Mouse (Mus musculus) forebrain, embryonic 14.5 days (tissue): ENCODE data around the gene Cstb. TPM values are rescaled to one million over a fixed set of nuclear protein-coding genes. Genes with fewer than 3 reads are reported as not detected.

Experiments used
- ATAC-seq: fragments of 200-750 bp; cut with Nextera tagmentation; 2 replicates; pipeline ENCODE4 v1.8.0; 2017; ENCODE audit warnings: mild to moderate bottlenecking, moderate library complexity
- DNase-seq: peaks from one replicate; pipeline ENCODE4 v3.0.0-alpha.2; 2015; ENCODE audit warnings: low spot score
- H3K27ac ChIP-seq: fragments of 300-500 bp; sonication (generic); 2 replicates; pipeline ENCODE4 v1.5.1; 2014; ENCODE audit warnings: low read depth, mild to moderate bottlenecking, control low read depth, low read length, moderate library complexity
- H3K27me3 ChIP-seq: fragments of 300-500 bp; sonication (generic); replicated peaks from 2 replicates; pipeline ENCODE4 v1.6.1; 2014; ENCODE audit warnings: low read length, control low read depth, mixed read lengths; ENCODE audit not compliant: control insufficient read depth, insufficient read depth
- H3K36me3 ChIP-seq: fragments of 300-500 bp; sonication (generic); 2 replicates; pipeline ENCODE4 v1.6.1; 2014; ENCODE audit warnings: low read length, control low read depth; ENCODE audit not compliant: control insufficient read depth, insufficient read depth
- H3K4me1 ChIP-seq: fragments of 300-500 bp; sonication (generic); 2 replicates; pipeline ENCODE4 v1.6.1; 2014; ENCODE audit warnings: antibody characterized with exemption, low read length, control low read depth; ENCODE audit not compliant: control insufficient read depth, insufficient read depth
- H3K4me2 ChIP-seq: fragments of 300-500 bp; sonication (generic); 2 replicates; pipeline ENCODE4 v1.6.1; 2014; ENCODE audit warnings: mild to moderate bottlenecking, control low read depth, low read length
- H3K4me3 ChIP-seq: fragments of 300-500 bp; sonication (generic); 2 replicates; pipeline ENCODE4 v1.5.1; 2014; ENCODE audit warnings: low read depth, low read length, control low read depth
- H3K9ac ChIP-seq: fragments of 300-500 bp; sonication (generic); 2 replicates; pipeline ENCODE4 v1.6.1; 2014; ENCODE audit warnings: mild to moderate bottlenecking, low read length, control low read depth, moderate library complexity
- H3K9me3 ChIP-seq: fragments of 300-500 bp; sonication (generic); replicated peaks from 2 replicates; pipeline ENCODE4 v1.6.1; 2016; ENCODE audit warnings: low read length, control low read depth, mixed read lengths; ENCODE audit not compliant: control insufficient read depth
- WGBS: fragments of 180-500 bp; shearing (Covaris S2); extraction: QIAGEN DNeasy Blood & Tissue Kit; methylation state at CpG from one replicate; pipeline ENCODE4 v1.1.7; 2014; 5-methylcytosine and 5-hydroxymethylcytosine counted together
- polyA plus RNA-seq: library from polyadenylated mRNA; unstranded; fragments of >200 nt; fragmentation: Nextera tagmentation; extraction: Ambion mirVana; gene quantifications from 2 replicates; pipeline ENCODE4 v1.2.1, GENCODE M21; 2014

The Cstb gene
- polyA plus RNA-seq, 1 experiment from 2014 or later, result 142 TPM

GRCm38 (mm10) chr10:78395819-78396624 lies 29.4 kb upstream of the Cstb start:
- Histone ChIP-seq H3K4me3 (0 out of 2 replicates have a peak overlapping the region, but pooled peaks have one; percentile 5), H3K4me2 (peak overlapping the region; percentile 38), H3K4me1 (0 out of 2 replicates have a peak, but pooled peaks cover 4% of the 10 kb centered on the region), H3K9ac (no peak overlapping the region), H3K9me3 (no peaks in the 10 kb centered on the region), H3K27ac (peak overlapping the region; percentile 22), H3K27me3 (peaks cover 13% of the 10 kb centered on the region; the same call in 1 of the 2 replicates), H3K36me3 (peaks cover 25% of the 10 kb centered on the region)
- DNase-seq (peak; percentile 99), ATAC-seq (peak; percentile 90)
- WGBS, result 3% methylated on average over 17 of the region's 17 CpGs

DNA sequence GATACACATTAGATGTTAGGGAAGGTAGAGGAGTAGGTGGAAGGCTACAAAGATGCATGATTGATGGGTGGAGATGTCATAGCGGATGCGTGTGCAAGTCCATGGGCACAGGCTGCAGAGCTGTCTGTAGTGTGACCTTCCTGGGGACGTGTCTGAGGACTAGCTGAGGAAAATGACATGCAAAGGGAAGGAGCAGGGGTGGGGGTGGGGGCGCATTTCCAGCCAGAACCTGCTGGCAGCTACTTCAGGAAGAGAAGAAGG lies 28.9 kb upstream of the Cstb start:
- H3K27ac ChIP-seq, result no peak overlapping the region
- peak; percentile 49 for ATAC-seq
- H3K36me3 ChIP-seq, result peaks cover 30% of the 10 kb centered on the region
- H3K4me1 ChIP-seq, result 0 out of 2 replicates have a peak, but pooled peaks cover 4% of the 10 kb centered on the region
- WGBS, result 48% methylated on average over 4 of the region's 4 CpGs
- H3K9me3 ChIP-seq, result no peaks in the 10 kb centered on the region
- H3K27me3 ChIP-seq, result peaks cover 10% of the 10 kb centered on the region; the same call in 1 of the 2 replicates
- peak overlapping the region; percentile 38 for H3K4me2 ChIP-seq
- H3K9ac ChIP-seq, result no peak overlapping the region
- no peak for DNase-seq
- 0 out of 2 replicates have a peak overlapping the region, but pooled peaks have one; percentile 5 for H3K4me3 ChIP-seq

- Histone ChIP-seq H3K36me3 (peaks cover 57% of the 10 kb centered on the region), H3K27me3 (no peaks in the 10 kb centered on the region), H3K9me3 (no peaks in the 10 kb centered on the region), H3K4me1 (0 out of 2 replicates have a peak, but pooled peaks cover 4% of the 10 kb centered on the region), H3K4me3 (no peak overlapping the region), H3K27ac (no peak overlapping the region), H3K9ac (no peak overlapping the region), H3K4me2 (no peak overlapping the region)
- 47% methylated on average over 17 of the region's 17 CpGs for WGBS
- ATAC-seq (no peak), DNase-seq (peak; percentile 31)
Measured at GRCm38 (mm10) chr10:78399090-78399657, 26.3 kb upstream of the Cstb start.

GRCm38 (mm10) chr10:78401127-78401526 lies 24.3 kb upstream of the Cstb start:
- no peaks in the 10 kb centered on the region for H3K9me3 ChIP-seq
- peaks cover 74% of the 10 kb centered on the region for H3K36me3 ChIP-seq
- 93% methylated on average over 2 of the region's 2 CpGs for WGBS
- no peak overlapping the region for H3K9ac ChIP-seq
- DNase-seq (no peak), ATAC-seq (no peak)
- no peak overlapping the region for H3K4me2 ChIP-seq
- H3K27ac ChIP-seq, result no peak overlapping the region
- H3K4me1 ChIP-seq, result 0 out of 2 replicates have a peak, but pooled peaks cover 4% of the 10 kb centered on the region
- no peak overlapping the region for H3K4me3 ChIP-seq
- no peaks in the 10 kb centered on the region for H3K27me3 ChIP-seq

DNA sequence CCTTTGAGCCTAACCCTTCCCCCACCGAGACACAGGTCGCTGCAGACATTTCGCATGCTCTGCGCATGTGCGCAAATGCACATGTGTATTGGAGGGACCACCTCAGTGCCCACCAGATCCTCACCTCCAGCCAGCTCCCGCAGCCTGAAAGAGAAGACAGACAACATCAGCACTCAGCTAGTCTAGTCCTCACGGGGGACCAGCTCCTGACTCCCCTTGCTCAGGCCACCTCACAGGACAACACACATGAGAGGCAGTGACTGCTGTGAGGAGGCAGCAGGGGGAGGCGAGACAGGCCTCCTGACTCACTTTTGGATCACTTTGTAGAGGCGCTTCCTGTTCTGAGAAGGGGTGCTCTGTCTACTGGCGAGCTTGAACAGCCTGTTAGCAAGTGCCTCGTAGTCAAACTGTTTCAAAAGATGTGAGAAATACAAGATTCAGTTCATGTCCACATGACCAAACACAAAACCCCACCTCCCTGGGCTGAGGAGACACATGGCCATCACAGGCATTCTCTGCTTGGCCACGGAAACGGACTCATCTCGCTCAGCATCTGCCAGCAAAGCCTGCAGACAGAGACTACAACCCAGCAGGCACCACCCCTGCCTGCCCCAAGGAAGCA lies 23.1 kb upstream of the Cstb start:
- Histone ChIP-seq H3K9me3 (no peaks in the 10 kb centered on the region), H3K9ac (no peak overlapping the region), H3K4me2 (no peak overlapping the region), H3K27me3 (no peaks in the 10 kb centered on the region), H3K27ac (no peak overlapping the region), H3K4me1 (no peaks in the 10 kb centered on the region), H3K4me3 (no peak overlapping the region), H3K36me3 (peaks cover 87% of the 10 kb centered on the region)
- WGBS, result 95% methylated on average over 14 of the region's 14 CpGs
- DNase-seq (no peak), ATAC-seq (no peak)

DNA sequence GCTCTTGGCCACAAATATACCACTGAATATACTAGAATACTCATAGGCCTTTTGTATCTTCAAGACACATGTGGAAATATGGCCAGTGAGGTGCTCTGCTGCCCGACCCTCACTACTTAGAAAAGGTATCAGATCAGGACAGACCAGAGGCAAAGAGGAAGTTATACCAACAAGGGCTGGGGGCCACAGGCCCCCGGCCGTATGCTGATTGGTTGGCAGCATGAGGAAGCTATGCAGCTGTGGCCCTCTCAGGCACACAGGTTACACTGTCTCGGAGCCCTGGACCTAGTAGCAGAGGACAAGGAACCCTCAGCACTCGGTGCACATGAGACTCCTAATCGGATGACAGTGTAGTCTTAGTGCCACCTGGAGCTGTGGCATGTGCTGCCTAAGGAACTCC lies 19.3 kb upstream of the Cstb start:
- H3K27ac ChIP-seq, result no peak overlapping the region
- H3K27me3 ChIP-seq, result no peaks in the 10 kb centered on the region
- H3K4me1 ChIP-seq, result no peaks in the 10 kb centered on the region
- whole genome bisulfite sequencing, result 92% methylated on average over 6 of the region's 6 CpGs
- no peak overlapping the region for H3K4me2 ChIP-seq
- H3K4me3 ChIP-seq, result no peak overlapping the region
- ATAC-seq (no peak), DNase-seq (no peak)
- H3K36me3 ChIP-seq, result peaks cover 95% of the 10 kb centered on the region
- H3K9me3 ChIP-seq, result no peaks in the 10 kb centered on the region
- H3K9ac ChIP-seq, result no peak overlapping the region

DNA sequence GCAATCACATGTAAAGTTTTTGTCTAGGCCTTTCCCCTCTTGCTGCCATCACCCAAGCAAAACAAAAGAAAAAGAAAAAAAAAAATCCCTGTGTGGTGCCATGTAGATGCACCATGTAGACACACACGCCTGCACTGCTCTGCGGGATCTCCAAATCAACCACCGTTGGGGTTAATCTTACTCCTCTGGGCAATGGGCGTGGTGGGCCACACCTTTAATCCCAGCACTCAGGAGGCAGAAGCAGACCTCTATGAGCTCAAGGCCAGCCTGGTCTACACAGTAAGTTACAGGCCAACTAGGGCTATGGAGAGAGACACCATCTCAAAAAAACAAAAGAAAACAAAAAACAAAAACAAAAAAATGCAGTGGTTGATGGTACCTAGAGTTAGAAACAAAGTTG lies 18.3 kb upstream of the Cstb start:
- Histone ChIP-seq H3K4me1 (no peaks in the 10 kb centered on the region; the same call in 1 of the 2 replicates), H3K9ac (no peak overlapping the region), H3K27me3 (no peaks in the 10 kb centered on the region), H3K9me3 (no peaks in the 10 kb centered on the region), H3K36me3 (peaks cover 85% of the 10 kb centered on the region), H3K4me2 (no peak overlapping the region), H3K4me3 (no peak overlapping the region), H3K27ac (no peak overlapping the region)
- WGBS, result 94% methylated on average over 4 of the region's 4 CpGs
- ATAC-seq (no peak), DNase-seq (no peak)

- H3K4me1 ChIP-seq, result no peaks in the 10 kb centered on the region; the same call in 1 of the 2 replicates
- no peak overlapping the region for H3K27ac ChIP-seq
- H3K9ac ChIP-seq, result no peak overlapping the region
- WGBS, result 89% methylated on average over 9 of the region's 9 CpGs
- no peaks in the 10 kb centered on the region for H3K9me3 ChIP-seq
- H3K36me3 ChIP-seq, result peaks cover 65% of the 10 kb centered on the region
- H3K4me3 ChIP-seq, result no peak overlapping the region
- no peak overlapping the region for H3K4me2 ChIP-seq
- no peaks in the 10 kb centered on the region for H3K27me3 ChIP-seq
- DNase-seq, result no peak
- no peak for ATAC-seq
Measured at GRCm38 (mm10) chr10:78409035-78409788, 16.3 kb upstream of the Cstb start.
